Mouse (Mus musculus) erythroblast, embryonic 14.5 days (primary cell): ENCODE data around the gene Vmn2r3.

Source experiments
- GATA1 ChIP-seq: IDR thresholded peaks from 2 replicates; pipeline ENCODE4 v1.6.1; 2012; ENCODE audit warnings: low read length, inconsistent platforms, mixed read lengths
- TAL1 ChIP-seq: IDR thresholded peaks from 3 replicates; pipeline ENCODE4 v1.6.1; 2012; ENCODE audit warnings: low read length, inconsistent platforms, mixed read lengths

- TF ChIP-seq GATA1: no peak
- no peak for TF ChIP-seq TAL1
These were observed 29.9 kb downstream of the Vmn2r3 start for GRCm38 (mm10) chr3:64259582-64259981.
